Mouse (Mus musculus) heart, adult 11 months (tissue): Measurements from ENCODE around the gene Atp2b4.
"Not testable (repeated sequence)": the region's sequence is repeated elsewhere in the genome, so short reads cannot be mapped to it uniquely, and the experiment has no call there.

Experiments used
- DNase-seq: peaks from one replicate; pipeline ENCODE4 v3.0.0; 2022

The Atp2b4 gene

GRCm38 (mm10) chr1:133744609-133745008, 56.2 kb downstream of the Atp2b4 start:
- peak; percentile 99 for DNase-seq

GRCm38 (mm10) chr1:133742517-133742916, 58.3 kb downstream of the Atp2b4 start:
- DNase-seq = no peak

- DNase-seq = peak; percentile 97
Measured at GRCm38 (mm10) chr1:133741881-133742434, 58.9 kb downstream of the Atp2b4 start.

GRCm38 (mm10) chr1:133741171-133741570, 59.7 kb downstream of the Atp2b4 start:
- DNase-seq = no peak

GRCm38 (mm10) chr1:133736664-133737063, 64.2 kb downstream of the Atp2b4 start:
- no peak for DNase-seq

- DNase-seq = peak; percentile 93
Measured at GRCm38 (mm10) chr1:133735995-133736652, 64.7 kb downstream of the Atp2b4 start.

- no peak for DNase-seq
Measured at GRCm38 (mm10) chr1:133732814-133733213, 68.0 kb downstream of the Atp2b4 start.

GRCm38 (mm10) chr1:133728339-133728738, 72.5 kb downstream of the Atp2b4 start:
- no peak for DNase-seq

- no peak for DNase-seq
Measured at GRCm38 (mm10) chr1:133720342-133720741, 80.5 kb downstream of the Atp2b4 start.

GRCm38 (mm10) chr1:133718786-133719185, 82.1 kb downstream of the Atp2b4 start:
- no peak for DNase-seq

GRCm38 (mm10) chr1:133718296-133718695, 82.5 kb downstream of the Atp2b4 start:
- no peak for DNase-seq

GRCm38 (mm10) chr1:133716464-133716863, 84.4 kb downstream of the Atp2b4 start:
- peak; percentile 91 for DNase-seq

GRCm38 (mm10) chr1:133715191-133715590, 85.7 kb downstream of the Atp2b4 start:
- DNase-seq = peak; percentile 91

GRCm38 (mm10) chr1:133713009-133713370, 87.9 kb downstream of the Atp2b4 start:
- DNase-seq = no peak

- no peak for DNase-seq
Measured at GRCm38 (mm10) chr1:133712288-133713008, 88.4 kb downstream of the Atp2b4 start.

- DNase-seq = no peak
Measured at GRCm38 (mm10) chr1:133711376-133711775, 89.5 kb downstream of the Atp2b4 start.

GRCm38 (mm10) chr1:133710895-133711294, 89.9 kb downstream of the Atp2b4 start:
- DNase-seq = peak; percentile 92

GRCm38 (mm10) chr1:133709292-133709691, 91.5 kb downstream of the Atp2b4 start:
- DNase-seq = peak; percentile 81

GRCm38 (mm10) chr1:133701824-133702223, 99.0 kb downstream of the Atp2b4 start:
- not testable (repeated sequence) for DNase-seq

- DNase-seq = no peak
Measured at GRCm38 (mm10) chr1:133697935-133698620, 102.8 kb downstream of the Atp2b4 start.

GRCm38 (mm10) chr1:133695901-133696300, 104.9 kb downstream of the Atp2b4 start:
- DNase-seq = peak; percentile 88

GRCm38 (mm10) chr1:133694876-133695275, 106.0 kb downstream of the Atp2b4 start:
- DNase-seq = peak; percentile 97

GRCm38 (mm10) chr1:133694301-133694700, 106.5 kb downstream of the Atp2b4 start:
- DNase-seq = no peak
